Mouse (Mus musculus) forebrain, postnatal 0 days (tissue): ENCODE measurements around the gene Plekhm2. TPM values are rescaled to one million over a fixed set of nuclear protein-coding genes. Genes with fewer than 3 reads are reported as not detected.

Experiments
- ATAC-seq: fragments of 200-750 bp; cut with Nextera tagmentation; 2 replicates; pipeline ENCODE4 v1.8.0; 2017; ENCODE audit warnings: mild to moderate bottlenecking, moderate library complexity
- DNase-seq: peaks from one replicate; pipeline ENCODE4 v3.0.0-alpha.2; 2015
- H3K27ac ChIP-seq: fragments of 300-500 bp; sonication (generic); 2 replicates; pipeline ENCODE4 v1.5.1; 2014; ENCODE audit warnings: low read depth, mild to moderate bottlenecking, antibody characterized with exemption, low read length, moderate library complexity, mixed read lengths
- H3K27me3 ChIP-seq: fragments of 300-500 bp; sonication (generic); 2 replicates; pipeline ENCODE4 v1.6.1; 2014; ENCODE audit warnings: mild to moderate bottlenecking, low read length, mixed read lengths; ENCODE audit not compliant: insufficient read depth
- H3K36me3 ChIP-seq: fragments of 300-500 bp; sonication (generic); 2 replicates; pipeline ENCODE4 v1.6.1; 2014; ENCODE audit warnings: mild to moderate bottlenecking, moderate library complexity; ENCODE audit not compliant: insufficient read depth
- H3K4me1 ChIP-seq: fragments of 300-500 bp; sonication (generic); 2 replicates; pipeline ENCODE4 v1.6.1; 2014; ENCODE audit warnings: antibody characterized with exemption; ENCODE audit not compliant: insufficient read depth
- H3K4me2 ChIP-seq: fragments of 300-500 bp; sonication (generic); 2 replicates; pipeline ENCODE4 v1.6.1; 2014; ENCODE audit warnings: low read depth, mild to moderate bottlenecking, moderate library complexity
- H3K4me3 ChIP-seq: fragments of 300-500 bp; sonication (generic); 2 replicates; pipeline ENCODE4 v1.5.1; 2014; ENCODE audit warnings: low read depth, low read length, mixed read lengths
- H3K9ac ChIP-seq: fragments of 300-500 bp; sonication (generic); 2 replicates; pipeline ENCODE4 v1.6.1; 2014; ENCODE audit warnings: mild to moderate bottlenecking
- H3K9me3 ChIP-seq: fragments of 300-500 bp; sonication (generic); 2 replicates; pipeline ENCODE4 v1.6.1; 2016; ENCODE audit warnings: low read length
- CTCF ChIP-seq: sonication (generic); IDR thresholded peaks from 2 replicates; pipeline ENCODE4 v1.5.1; 2016; ENCODE audit warnings: antibody characterized with exemption, control low read depth, low read depth
- WGBS: fragments of 180-500 bp; shearing (Covaris S2); extraction: QIAGEN DNeasy Blood & Tissue Kit; methylation state at CpG from one replicate; pipeline ENCODE4 v1.1.7; 2014; 5-methylcytosine and 5-hydroxymethylcytosine counted together
- polyA plus RNA-seq: library from polyadenylated mRNA; unstranded; fragments of >200 nt; fragmentation: Nextera tagmentation; extraction: Ambion mirVana; gene quantifications from 2 replicates; pipeline ENCODE4 v1.2.1, GENCODE M21; 2015
- total RNA-seq: library from RNA; depleted of rRNA; stranded (reverse); fragments of >200 nt; gene quantifications from 2 replicates; pipeline ENCODE4 v1.2.3, GENCODE M21; 2014

Gene Plekhm2
- total and polyA plus RNA-seq, 2 experiments from 2014 or later = 5.6 to 33.7 TPM

- no peak for ATAC-seq
- no peak overlapping the region for H3K4me2 ChIP-seq
- no peaks in the 10 kb centered on the region for H3K4me1 ChIP-seq
- WGBS = 96% methylated on average over 8 of the region's 8 CpGs
- no peak for TF ChIP-seq CTCF
- H3K9ac ChIP-seq = no peak overlapping the region
- peaks cover 16% of the 10 kb centered on the region for H3K36me3 ChIP-seq
- H3K27ac ChIP-seq = no peak overlapping the region
- DNase-seq = no peak
- no peaks in the 10 kb centered on the region for H3K9me3 ChIP-seq
- H3K4me3 ChIP-seq = no peak overlapping the region
- no peaks in the 10 kb centered on the region for H3K27me3 ChIP-seq
Measured at GRCm38 (mm10) chr4:141645988-141646387, 18.7 kb downstream of the Plekhm2 start.

- 21% methylated on average over 7 of the region's 7 CpGs for WGBS
- ATAC-seq (peak; percentile 70), DNase-seq (peak; percentile 66)
- no peak overlapping the region for H3K9ac ChIP-seq
- no peaks in the 10 kb centered on the region for H3K4me1 ChIP-seq
- H3K9me3 ChIP-seq = no peaks in the 10 kb centered on the region
- peaks cover 35% of the 10 kb centered on the region for H3K36me3 ChIP-seq
- no peak overlapping the region for H3K4me2 ChIP-seq
- no peak for TF ChIP-seq CTCF
- H3K27ac ChIP-seq = peak overlapping the region; percentile 66
- H3K27me3 ChIP-seq = no peaks in the 10 kb centered on the region
- no peak overlapping the region for H3K4me3 ChIP-seq
Measured at GRCm38 (mm10) chr4:141643118-141643855, 21.4 kb downstream of the Plekhm2 start.

GRCm38 (mm10) chr4:141641961-141642811, 22.5 kb downstream of the Plekhm2 start:
- DNase-seq = no peak
- H3K27ac ChIP-seq = no peak overlapping the region
- peaks cover 41% of the 10 kb centered on the region for H3K36me3 ChIP-seq
- H3K27me3 ChIP-seq = no peaks in the 10 kb centered on the region
- no peak for TF ChIP-seq CTCF
- H3K9me3 ChIP-seq = no peaks in the 10 kb centered on the region
- no peak overlapping the region for H3K4me2 ChIP-seq
- H3K4me3 ChIP-seq = no peak overlapping the region
- H3K4me1 ChIP-seq = no peaks in the 10 kb centered on the region
- 92% methylated on average over 25 of the region's 25 CpGs for WGBS
- no peak for ATAC-seq
- H3K9ac ChIP-seq = no peak overlapping the region

GRCm38 (mm10) chr4:141641353-141641771, 23.3 kb downstream of the Plekhm2 start:
- Histone ChIP-seq H3K4me2 (no peak overlapping the region), H3K4me1 (no peaks in the 10 kb centered on the region), H3K27me3 (no peaks in the 10 kb centered on the region), H3K4me3 (no peak overlapping the region), H3K36me3 (peaks cover 50% of the 10 kb centered on the region), H3K27ac (no peak overlapping the region), H3K9me3 (no peaks in the 10 kb centered on the region), H3K9ac (no peak overlapping the region)
- 87% methylated on average over 7 of the region's 7 CpGs for WGBS
- DNase-seq = no peak
- ATAC-seq = no peak
- TF ChIP-seq CTCF = no peak

GRCm38 (mm10) chr4:141639474-141639873, 25.2 kb downstream of the Plekhm2 start:
- 62% methylated on average over 11 of the region's 11 CpGs for WGBS
- H3K9ac ChIP-seq = no peak overlapping the region
- H3K9me3 ChIP-seq = no peaks in the 10 kb centered on the region
- no peak overlapping the region for H3K4me2 ChIP-seq
- DNase-seq = no peak
- no peaks in the 10 kb centered on the region for H3K4me1 ChIP-seq
- no peak overlapping the region for H3K4me3 ChIP-seq
- H3K27me3 ChIP-seq = no peaks in the 10 kb centered on the region
- H3K36me3 ChIP-seq = peaks cover 58% of the 10 kb centered on the region
- ATAC-seq = no peak
- TF ChIP-seq CTCF = no peak
- no peak overlapping the region for H3K27ac ChIP-seq

- Histone ChIP-seq H3K36me3 (peaks cover 72% of the 10 kb centered on the region), H3K9ac (no peak overlapping the region), H3K27me3 (no peaks in the 10 kb centered on the region), H3K9me3 (no peaks in the 10 kb centered on the region), H3K27ac (no peak overlapping the region), H3K4me3 (no peak overlapping the region), H3K4me1 (no peaks in the 10 kb centered on the region), H3K4me2 (no peak overlapping the region)
- no peak for DNase-seq
- WGBS = 93% methylated on average over 5 of the region's 5 CpGs
- no peak for ATAC-seq
- no peak for TF ChIP-seq CTCF
Measured at GRCm38 (mm10) chr4:141636693-141637092, 28.0 kb downstream of the Plekhm2 start.

GRCm38 (mm10) chr4:141635991-141636390, 28.7 kb downstream of the Plekhm2 start:
- H3K4me3 ChIP-seq = no peak overlapping the region
- 86% methylated on average over 9 of the region's 9 CpGs for WGBS
- H3K9me3 ChIP-seq = no peaks in the 10 kb centered on the region
- no peak overlapping the region for H3K27ac ChIP-seq
- H3K27me3 ChIP-seq = no peaks in the 10 kb centered on the region
- no peak overlapping the region for H3K4me2 ChIP-seq
- ATAC-seq = no peak
- no peak for TF ChIP-seq CTCF
- H3K4me1 ChIP-seq = no peaks in the 10 kb centered on the region
- H3K36me3 ChIP-seq = peaks cover 72% of the 10 kb centered on the region
- no peak overlapping the region for H3K9ac ChIP-seq
- DNase-seq = no peak
